Comparison of ENCODE assay signal across 7 mouse cellular contexts in genomic region chr1:44119201-44120073, GRCm38 (mm10). TPM values are rescaled to one million over a fixed set of nuclear protein-coding genes. Genes with fewer than 3 reads are reported as not detected.
DNase-seq lines count a peak whose midpoint lies in the region; ATAC-seq and TF ChIP-seq lines count a peak whose summit lies in the region.

No protein-coding gene starts in this region.

- WGBS in intestine, postnatal 0 days, result under 1% methylated on average over 37 of the region's 43 CpGs
- 1% methylated on average over 42 of the region's 43 CpGs for WGBS in midbrain, embryonic 11.5 days

- peak; percentile 77 for TF ChIP-seq CTCF in intestine, postnatal 0 days (IDR thresholded peaks at IDR 0.05; ENCODE audit: low read depth)

- peak overlapping the region; percentile 73 for H3K4me3 ChIP-seq in intestine, postnatal 0 days (ENCODE audit: low read depth, low read length)
- peak overlapping the region; percentile 69 for H3K4me3 ChIP-seq in midbrain, embryonic 11.5 days (ENCODE audit: low read depth, low read length)

- H3K9me3 ChIP-seq in intestine, postnatal 0 days (ENCODE audit: control insufficient read depth), result no peaks in the 10 kb centered on the region
- no peaks in the 10 kb centered on the region for H3K9me3 ChIP-seq in midbrain, embryonic 11.5 days (ENCODE audit: control insufficient read depth, low read length)

- no peaks in the 10 kb centered on the region for H3K4me1 ChIP-seq in intestine, postnatal 0 days (replicated peaks; ENCODE audit: control insufficient read depth, insufficient read depth, low read length)
- H3K4me1 ChIP-seq in midbrain, embryonic 11.5 days (ENCODE audit: control insufficient read depth, insufficient read depth, low read length), result peaks cover 6% of the 10 kb centered on the region; the same call in 1 of the 2 replicates

- ATAC-seq in intestine, postnatal 0 days, result peak; percentile 81
- peak; percentile 89 for ATAC-seq in midbrain, embryonic 11.5 days (ENCODE audit: low FRiP score)

- H3K4me2 ChIP-seq in intestine, postnatal 0 days (replicated peaks; ENCODE audit: low read depth), result peak overlapping the region; percentile 86
- peak overlapping the region; percentile 81 for H3K4me2 ChIP-seq in midbrain, embryonic 11.5 days

- H3K36me3 ChIP-seq in intestine, postnatal 0 days (ENCODE audit: control insufficient read depth, insufficient read depth), result peaks cover 13% of the 10 kb centered on the region; the same call in 1 of the 2 replicates
- H3K36me3 ChIP-seq in midbrain, embryonic 11.5 days (ENCODE audit: control insufficient read depth, insufficient read depth, low read length), result no peaks in the 10 kb centered on the region

- intact Hi-C loops in left cerebral cortex, postnatal 4 days (cut with DNase I), result no loop called here

- H3K27ac ChIP-seq in intestine, postnatal 0 days (ENCODE audit: low read depth, low read length), result peak overlapping the region; percentile 93
- H3K27ac ChIP-seq in midbrain, embryonic 11.5 days (ENCODE audit: low read depth, low read length), result peak overlapping the region; percentile 93

- peak overlapping the region; percentile 71 for H3K9ac ChIP-seq in intestine, postnatal 0 days (ENCODE audit: low read depth, low read length)
- H3K9ac ChIP-seq in midbrain, embryonic 11.5 days (ENCODE audit: low read length), result peak overlapping the region; percentile 75

- no peaks in the 10 kb centered on the region for H3K27me3 ChIP-seq in intestine, postnatal 0 days (replicated peaks; ENCODE audit: control insufficient read depth, insufficient read depth, low read length)
- no peaks in the 10 kb centered on the region for H3K27me3 ChIP-seq in midbrain, embryonic 11.5 days (ENCODE audit: control insufficient read depth, insufficient read depth, low read length)

- DNase-seq in adrenal gland, adult 2 months, result peak; percentile 91
- DNase-seq in embryo, embryonic 11.5 days (ENCODE audit: low read depth, low spot score), result peak; percentile 70
- DNase-seq in gastrocnemius, postnatal 4 days (ENCODE audit: low spot score in 2 of 2), result peak; percentile 67 to 81
- peak; percentile 84 for DNase-seq in left cerebral cortex, postnatal 4 days
- DNase-seq in midbrain, embryonic 11.5 days (ENCODE audit: low spot score, missing footprints), result peak; percentile 97
- peak; percentile 62 for DNase-seq in skeletal muscle tissue, adult 2 months (ENCODE audit: low read depth, low spot score)

RNA-seq across cellular contexts. Expression of gene Bivm, which starts 0.7 kb away (rescaled TPM):
- total RNA-seq in adrenal gland, adult 2 months (2021), result 10 to 100 TPM; 13.3 to 19.4 TPM
- 3.4 and 9.2 TPM in 2 replicates for polyA plus RNA-seq in adrenal gland, adult 2 months (2012; rRNA removed)
- total RNA-seq in gastrocnemius, postnatal 4 days (2021), result 10 to 100 TPM; 15.3 to 15.9 TPM
- 7.4 and 7.6 TPM in 2 replicates for polyA plus RNA-seq in intestine, postnatal 0 days (2015; fragmentation: Nextera tagmentation; extraction: Ambion mirVana)
- 10 to 100 TPM; 51.7 to 55.0 TPM for total RNA-seq in left cerebral cortex, postnatal 4 days (2021)
- polyA plus RNA-seq in midbrain, embryonic 11.5 days (2014; fragmentation: Nextera tagmentation; extraction: Ambion mirVana), result 27.9 and 31.2 TPM in 2 replicates

RNA-seq across cellular contexts. Expression of gene Kdelc1, which starts 0.8 kb away (rescaled TPM):
- total RNA-seq in adrenal gland, adult 2 months (2021), result 10 to 100 TPM; 15.3 to 17.9 TPM
- 23.2 and 31.7 TPM in 2 replicates for polyA plus RNA-seq in adrenal gland, adult 2 months (2012; rRNA removed)
- total RNA-seq in gastrocnemius, postnatal 4 days (2021), result 10 to 100 TPM; 22.3 to 23.5 TPM
- polyA plus RNA-seq in intestine, postnatal 0 days (2015; fragmentation: Nextera tagmentation; extraction: Ambion mirVana), result 13.2 and 14.7 TPM in 2 replicates
- total RNA-seq in left cerebral cortex, postnatal 4 days (2021), result 10 to 100 TPM; 14.3 to 14.9 TPM
- polyA plus RNA-seq in midbrain, embryonic 11.5 days (2014; fragmentation: Nextera tagmentation; extraction: Ambion mirVana), result 56.8 and 62.1 TPM in 2 replicates

RNA-seq across cellular contexts. Expression of gene Tex30, which starts 17.2 kb away (rescaled TPM):
- total RNA-seq in adrenal gland, adult 2 months (2021), result 10 to 100 TPM in 1 of 2 experiments, 1 to 10 TPM in 1; 9.3 to 11.5 TPM
- polyA plus RNA-seq in adrenal gland, adult 2 months (2012; rRNA removed), result 1.2 and 1.4 TPM in 2 replicates
- 1 to 10 TPM; 8.7 TPM for total RNA-seq in gastrocnemius, postnatal 4 days (2021)
- 37.0 and 39.0 TPM in 2 replicates for polyA plus RNA-seq in intestine, postnatal 0 days (2015; fragmentation: Nextera tagmentation; extraction: Ambion mirVana)
- 10 to 100 TPM in 1 of 2 experiments, 1 to 10 TPM in 1; 10.0 to 11.0 TPM for total RNA-seq in left cerebral cortex, postnatal 4 days (2021)
- polyA plus RNA-seq in midbrain, embryonic 11.5 days (2014; fragmentation: Nextera tagmentation; extraction: Ambion mirVana), result 110 and 115 TPM in 2 replicates

RNA-seq across cellular contexts. Expression of gene Ercc5, which starts 28.1 kb away (rescaled TPM):
- 10 to 100 TPM; 17.5 to 23.9 TPM for total RNA-seq in adrenal gland, adult 2 months (2021)
- 2.6 and 3.5 TPM in 2 replicates for polyA plus RNA-seq in adrenal gland, adult 2 months (2012; rRNA removed)
- 10 to 100 TPM; 15.4 to 18.8 TPM for total RNA-seq in gastrocnemius, postnatal 4 days (2021)
- 7.6 and 8.7 TPM in 2 replicates for polyA plus RNA-seq in intestine, postnatal 0 days (2015; fragmentation: Nextera tagmentation; extraction: Ambion mirVana)
- total RNA-seq in left cerebral cortex, postnatal 4 days (2021), result 10 to 100 TPM; 25.0 to 25.3 TPM
- polyA plus RNA-seq in midbrain, embryonic 11.5 days (2014; fragmentation: Nextera tagmentation; extraction: Ambion mirVana), result 41.8 and 43.5 TPM in 2 replicates

RNA-seq across cellular contexts. Expression of gene Gm8251, which starts 57.7 kb away (rescaled TPM):
- under 1 TPM in 1 of 2 experiments, not detected in 1; 0.12 TPM for total RNA-seq in adrenal gland, adult 2 months (2021)
- not detected in 2 replicates for polyA plus RNA-seq in adrenal gland, adult 2 months (2012; rRNA removed)
- not detected for total RNA-seq in gastrocnemius, postnatal 4 days (2021)
- 0.03 TPM in 1 of 2 replicates, not detected in the other for polyA plus RNA-seq in intestine, postnatal 0 days (2015; fragmentation: Nextera tagmentation; extraction: Ambion mirVana)
- total RNA-seq in left cerebral cortex, postnatal 4 days (2021), result not detected
- 0.26 and 0.29 TPM in 2 replicates for polyA plus RNA-seq in midbrain, embryonic 11.5 days (2014; fragmentation: Nextera tagmentation; extraction: Ambion mirVana)

Comparison
In these comparisons a context has a peak if more than half of its experiments do, and no peak if none do; other contexts are left out.
1. Peak in every context shown above with its lines: DNase-seq, ATAC-seq, H3K4me3 ChIP-seq and H3K27ac ChIP-seq.